Mouse (Mus musculus) liver, embryonic 14.5 days (tissue): Measurements from ENCODE around the gene Evx1.

Experiments
- CTCF ChIP-seq: IDR thresholded peaks from 2 replicates; pipeline ENCODE4 v1.5.1; 2016; ENCODE audit warnings: antibody characterized with exemption, low read depth, control low read depth
- EP300 ChIP-seq: IDR thresholded peaks from 2 replicates; pipeline ENCODE4 v1.6.1; 2016; ENCODE audit warnings: antibody characterized with exemption, low read depth

- no peak for TF ChIP-seq CTCF
- no peak for TF ChIP-seq EP300
Observed at GRCm38 (mm10) chr6:52314304-52315100, 1.2 kb downstream of the Evx1 start.
